Mouse (Mus musculus) olfactory bulb, adult 2 months (tissue): Measurements from ENCODE around the gene Tmem44.

Experiments
- CTCF ChIP-seq: fragments of 200-500 bp; IDR thresholded peaks from 2 replicates; pipeline ENCODE4 v1.5.1; 2012; ENCODE audit warnings: low read depth, mild to moderate bottlenecking, low read length, moderate library complexity; ENCODE audit not compliant: insufficient read depth
- POLR2A ChIP-seq: fragments of 200-500 bp; IDR thresholded peaks from 2 replicates; pipeline ENCODE4 v1.6.1; 2012; ENCODE audit warnings: mild to moderate bottlenecking, low read depth, low read length, moderate library complexity; ENCODE audit not compliant: insufficient read depth

- TF ChIP-seq CTCF (no peak), POLR2A (no peak)
These were observed 19.8 kb downstream of the Tmem44 start for GRCm38 (mm10) chr16:30530815-30531214.
